Mouse (Mus musculus): ENCODE measurements around the gene Zfp637. TPM values are rescaled to one million over a fixed set of nuclear protein-coding genes. Genes with fewer than 3 reads are reported as not detected.

The Zfp637 gene
- polyA plus RNA-seq (2014; fragmentation: Nextera tagmentation; extraction: Ambion mirVana): 126 and 141 TPM in 2 replicates

DNA sequence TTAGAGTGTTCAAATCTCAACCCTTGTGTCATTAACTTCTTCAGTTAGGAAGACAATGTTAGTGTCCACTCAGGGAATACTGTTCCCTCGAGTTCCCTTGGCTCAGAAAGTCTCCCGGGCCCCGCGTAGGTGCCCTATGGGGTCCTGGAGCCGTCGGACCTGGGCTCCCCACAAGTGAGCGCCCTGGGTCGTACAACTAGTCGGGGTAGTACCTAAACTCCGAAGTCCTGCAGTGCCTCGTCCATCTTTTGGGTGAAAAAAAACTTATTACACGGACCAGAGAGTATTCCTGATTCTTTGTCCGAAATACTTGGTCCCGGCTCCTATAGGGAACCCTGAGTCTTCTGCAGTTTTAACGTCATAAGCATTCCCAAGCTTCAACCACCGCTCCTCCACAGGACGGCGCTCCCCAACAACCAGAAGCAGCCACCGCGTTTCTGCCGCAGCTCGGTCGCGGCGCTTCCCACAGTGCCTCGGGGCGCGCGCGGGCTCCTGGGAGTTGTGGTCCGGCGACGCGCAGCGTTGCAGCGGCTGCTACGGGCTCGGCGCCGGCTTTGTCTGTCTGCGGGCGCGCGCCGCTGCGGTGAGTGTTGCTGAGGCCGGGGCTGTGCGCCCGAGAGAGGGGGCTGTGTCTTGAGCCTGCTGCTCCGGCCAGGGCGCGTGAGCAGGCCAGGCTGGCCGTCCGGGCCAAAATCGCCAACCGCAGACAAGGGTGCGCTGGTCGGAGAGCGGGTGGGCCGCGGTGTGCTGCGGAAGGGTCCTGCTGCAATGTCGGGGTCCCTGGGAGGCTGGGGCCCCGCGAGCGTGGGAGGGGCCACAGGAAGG lies at the start of gene Zfp637:
Gene Zfp637, plus strand, starts transcription at position 495 of the 825 bp plus-strand sequence.
- Histone ChIP-seq H3K4me1 (ENCODE audit: control insufficient read depth, insufficient read depth, low read length) (peaks cover 4% of the 10 kb centered on the region; the same call in 1 of the 2 replicates), H3K4me2 (replicated peaks; ENCODE audit: low read depth, low read length) (peak within 1 kb of the TSS; percentile 78), H3K27me3 (ENCODE audit: control insufficient read depth, insufficient read depth, low read length) (no peaks in the 10 kb centered on the region), H3K36me3 (ENCODE audit: control insufficient read depth, insufficient read depth, low read length) (peaks cover 28% of the 10 kb centered on the region), H3K9ac (replicated peaks; ENCODE audit: low read depth, low read length) (peak within 1 kb of the TSS; percentile 79), H3K4me3 (ENCODE audit: low read depth, low read length) (peak within 1 kb of the TSS; percentile 66), H3K9me3 (ENCODE audit: control insufficient read depth, low read depth, low read length) (no peaks in the 10 kb centered on the region), H3K27ac (ENCODE audit: low read length) (peak within 1 kb of the TSS; percentile 76)
- peak; percentile 95 for ATAC-seq (ENCODE audit: insufficient number of reproducible peaks, insufficient read depth, low FRiP score, low read depth)
- WGBS: 2% methylated on average over 62 of the region's 66 CpGs

DNA sequence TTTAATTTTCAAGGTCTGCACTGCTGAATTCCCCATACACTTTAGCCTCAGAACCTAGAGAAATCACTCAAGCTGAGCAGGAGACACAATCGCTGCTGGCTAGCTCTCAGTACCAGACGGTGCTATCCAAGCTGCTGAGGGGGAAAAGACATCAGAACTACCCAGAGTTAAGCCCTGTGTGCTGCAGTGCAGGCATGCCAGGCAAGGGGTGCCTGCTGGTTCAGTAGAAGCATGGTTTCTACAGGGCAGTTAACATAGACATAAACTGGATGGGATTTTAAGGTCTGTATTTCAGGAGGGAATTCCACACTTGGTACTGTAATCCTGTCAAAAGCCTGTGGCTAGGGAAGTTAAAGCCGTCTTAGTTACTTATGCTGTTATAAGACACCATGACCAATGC lies 45.7 kb upstream of the Zfp637 start:
- 83% methylated on average over 3 of the region's 3 CpGs for WGBS
- H3K4me2 ChIP-seq (replicated peaks; ENCODE audit: low read depth, low read length): no peak overlapping the region
- no peaks in the 10 kb centered on the region for H3K36me3 ChIP-seq (ENCODE audit: control insufficient read depth, insufficient read depth, low read length)
- no peaks in the 10 kb centered on the region for H3K27me3 ChIP-seq (ENCODE audit: control insufficient read depth, insufficient read depth, low read length)
- H3K4me3 ChIP-seq (ENCODE audit: low read depth, low read length): no peak overlapping the region
- H3K27ac ChIP-seq (ENCODE audit: low read length): no peak overlapping the region
- H3K9me3 ChIP-seq (ENCODE audit: control insufficient read depth, low read depth, low read length): no peaks in the 10 kb centered on the region
- no peak overlapping the region for H3K9ac ChIP-seq (replicated peaks; ENCODE audit: low read depth, low read length)
- H3K4me1 ChIP-seq (ENCODE audit: control insufficient read depth, insufficient read depth, low read length): no peaks in the 10 kb centered on the region
- ATAC-seq (ENCODE audit: insufficient number of reproducible peaks, insufficient read depth, low FRiP score, low read depth): no peak

DNA sequence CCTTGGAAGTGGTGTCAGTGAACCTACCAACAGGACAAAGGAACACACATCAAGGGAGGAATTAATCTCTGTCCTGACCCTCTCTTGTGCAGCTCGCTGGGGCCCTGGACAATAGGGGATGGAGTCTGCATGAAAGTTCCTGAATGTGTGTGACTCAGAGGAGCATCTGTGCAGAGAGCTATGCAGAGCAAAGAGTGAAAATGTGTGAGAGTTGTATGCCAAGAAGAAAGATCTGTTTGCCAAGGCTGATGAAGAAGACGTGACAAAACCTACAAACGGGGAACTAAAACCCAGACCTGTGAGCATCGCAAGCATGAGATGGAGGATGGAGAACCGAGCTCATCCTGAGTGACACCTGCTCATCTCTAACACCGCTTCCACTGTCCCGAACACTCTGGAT lies 40.2 kb upstream of the Zfp637 start:
- no peak overlapping the region for H3K9ac ChIP-seq (replicated peaks; ENCODE audit: low read depth, low read length)
- H3K4me1 ChIP-seq (ENCODE audit: control insufficient read depth, insufficient read depth, low read length): no peaks in the 10 kb centered on the region
- H3K27ac ChIP-seq (ENCODE audit: low read length): no peak overlapping the region
- H3K27me3 ChIP-seq (ENCODE audit: control insufficient read depth, insufficient read depth, low read length): no peaks in the 10 kb centered on the region
- no peak overlapping the region for H3K4me2 ChIP-seq (replicated peaks; ENCODE audit: low read depth, low read length)
- no peaks in the 10 kb centered on the region for H3K9me3 ChIP-seq (ENCODE audit: control insufficient read depth, low read depth, low read length)
- H3K4me3 ChIP-seq (ENCODE audit: low read depth, low read length): no peak overlapping the region
- H3K36me3 ChIP-seq (ENCODE audit: control insufficient read depth, insufficient read depth, low read length): no peaks in the 10 kb centered on the region
- no peak for ATAC-seq (ENCODE audit: insufficient number of reproducible peaks, insufficient read depth, low FRiP score, low read depth)
- 83% methylated on average over 7 of the region's 7 CpGs for WGBS

DNA sequence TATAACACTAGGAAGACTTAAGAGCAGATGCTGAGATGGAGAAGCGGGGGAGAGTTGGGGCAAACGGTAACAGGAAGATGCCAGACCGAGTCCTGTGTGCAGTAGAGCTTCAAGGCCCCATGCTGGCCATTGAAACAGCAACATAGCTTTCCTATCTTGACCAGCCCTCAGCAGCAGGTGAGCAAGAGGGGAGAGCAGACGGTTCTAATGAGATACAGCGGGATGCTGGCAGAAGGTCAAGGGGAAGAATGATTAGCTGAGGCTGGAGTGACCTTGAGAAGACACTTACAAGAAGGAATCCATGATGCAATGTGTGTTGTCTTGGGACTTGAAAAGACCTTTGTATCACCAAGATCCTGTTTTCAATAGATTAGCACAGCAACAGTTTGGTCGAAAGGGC lies 39.2 kb upstream of the Zfp637 start:
- H3K27me3 ChIP-seq (ENCODE audit: control insufficient read depth, insufficient read depth, low read length): no peaks in the 10 kb centered on the region

DNA sequence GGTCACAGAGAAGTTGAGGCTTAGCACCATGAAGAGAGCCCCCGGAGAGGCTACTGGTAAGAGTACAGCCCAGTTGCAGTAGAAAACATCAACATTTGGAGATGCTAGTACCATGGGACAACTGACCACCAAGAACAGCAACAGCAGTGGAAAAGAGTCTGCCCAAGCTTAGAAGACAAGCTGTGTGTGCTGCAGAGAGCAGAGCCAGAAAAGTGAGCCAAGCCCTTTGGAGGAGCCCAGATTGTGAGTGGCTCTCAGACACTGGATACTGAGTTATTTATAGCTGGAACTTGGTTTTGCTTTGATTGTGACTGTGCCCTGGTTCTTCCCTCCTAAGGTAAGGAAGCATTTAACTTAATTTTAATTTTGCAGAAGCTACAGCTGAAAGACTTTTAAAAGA lies 33.2 kb upstream of the Zfp637 start:
- no peaks in the 10 kb centered on the region for H3K36me3 ChIP-seq (ENCODE audit: control insufficient read depth, insufficient read depth, low read length)
- ATAC-seq (ENCODE audit: insufficient number of reproducible peaks, insufficient read depth, low FRiP score, low read depth): no peak
- WGBS: 93% methylated on average over 1 of the region's 1 CpGs

More for the DNA sequence above, 39.2 kb upstream of the Zfp637 start:
- H3K4me1 ChIP-seq (ENCODE audit: control insufficient read depth, insufficient read depth, low read length): no peaks in the 10 kb centered on the region
- H3K4me3 ChIP-seq (ENCODE audit: low read depth, low read length): no peak overlapping the region
- no peak overlapping the region for H3K27ac ChIP-seq (ENCODE audit: low read length)
- no peaks in the 10 kb centered on the region for H3K36me3 ChIP-seq (ENCODE audit: control insufficient read depth, insufficient read depth, low read length)
- 81% methylated on average over 6 of the region's 6 CpGs for WGBS
- H3K4me2 ChIP-seq (replicated peaks; ENCODE audit: low read depth, low read length): no peak overlapping the region
- H3K9me3 ChIP-seq (ENCODE audit: control insufficient read depth, low read depth, low read length): no peaks in the 10 kb centered on the region
- no peak for ATAC-seq (ENCODE audit: insufficient number of reproducible peaks, insufficient read depth, low FRiP score, low read depth)
- H3K9ac ChIP-seq (replicated peaks; ENCODE audit: low read depth, low read length): no peak overlapping the region

DNA sequence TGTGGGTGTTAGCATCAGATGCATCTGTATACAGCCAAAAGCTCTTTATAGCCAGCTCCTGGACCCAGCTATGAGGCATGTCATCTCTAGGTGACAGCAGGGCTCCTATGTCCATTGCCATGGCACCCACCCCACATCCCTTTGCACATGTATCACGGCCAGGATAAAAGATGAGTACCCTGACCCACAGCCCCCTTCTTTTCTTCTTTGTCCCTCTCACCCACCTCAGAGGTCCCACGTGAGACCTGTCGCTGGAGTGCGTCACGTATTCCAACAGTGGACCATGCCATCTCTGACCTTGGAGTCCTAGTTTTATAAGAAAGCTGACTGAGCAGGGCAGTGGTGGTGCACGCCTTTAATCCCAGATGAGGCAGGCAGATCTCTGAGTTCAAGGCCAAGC lies 31.2 kb upstream of the Zfp637 start:
- 90% methylated on average over 6 of the region's 6 CpGs for WGBS
- H3K27ac ChIP-seq (ENCODE audit: low read length): no peak overlapping the region
- no peaks in the 10 kb centered on the region for H3K27me3 ChIP-seq (ENCODE audit: control insufficient read depth, insufficient read depth, low read length)
- H3K9ac ChIP-seq (replicated peaks; ENCODE audit: low read depth, low read length): no peak overlapping the region
- H3K36me3 ChIP-seq (ENCODE audit: control insufficient read depth, insufficient read depth, low read length): no peaks in the 10 kb centered on the region
- ATAC-seq (ENCODE audit: insufficient number of reproducible peaks, insufficient read depth, low FRiP score, low read depth): no peak
- no peaks in the 10 kb centered on the region for H3K9me3 ChIP-seq (ENCODE audit: control insufficient read depth, low read depth, low read length)
- peaks cover 5% of the 10 kb centered on the region for H3K4me1 ChIP-seq (ENCODE audit: control insufficient read depth, insufficient read depth, low read length)
- no peak overlapping the region for H3K4me2 ChIP-seq (replicated peaks; ENCODE audit: low read depth, low read length)
- H3K4me3 ChIP-seq (ENCODE audit: low read depth, low read length): no peak overlapping the region

More for the DNA sequence above, 33.2 kb upstream of the Zfp637 start:
- Histone ChIP-seq H3K27me3 (ENCODE audit: control insufficient read depth, insufficient read depth, low read length) (no peaks in the 10 kb centered on the region), H3K4me3 (ENCODE audit: low read depth, low read length) (no peak overlapping the region), H3K9ac (replicated peaks; ENCODE audit: low read depth, low read length) (no peak overlapping the region), H3K4me1 (ENCODE audit: control insufficient read depth, insufficient read depth, low read length) (peaks cover 5% of the 10 kb centered on the region), H3K9me3 (ENCODE audit: control insufficient read depth, low read depth, low read length) (no peaks in the 10 kb centered on the region), H3K27ac (ENCODE audit: low read length) (no peak overlapping the region), H3K4me2 (replicated peaks; ENCODE audit: low read depth, low read length) (no peak overlapping the region)

DNA sequence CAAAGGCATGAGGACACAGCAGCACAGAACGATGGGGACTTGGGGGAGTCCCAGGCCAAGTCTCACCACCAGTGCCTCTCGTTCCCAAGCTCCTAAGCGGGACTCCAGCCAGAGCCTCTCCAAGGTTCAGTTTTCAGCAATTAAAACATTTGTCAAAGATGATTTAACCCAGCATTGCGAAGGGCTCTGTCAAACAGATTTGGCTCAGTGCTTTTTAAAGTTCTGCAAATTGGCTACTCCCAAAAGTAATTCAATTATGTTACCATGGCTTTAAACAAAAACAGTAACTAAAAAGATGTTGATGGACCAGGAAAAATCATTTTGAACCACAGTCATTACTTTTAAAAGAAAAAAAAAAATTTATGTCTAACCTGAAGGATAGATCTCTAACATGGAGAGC lies 30.3 kb upstream of the Zfp637 start:
- Histone ChIP-seq H3K36me3 (ENCODE audit: control insufficient read depth, insufficient read depth, low read length) (no peaks in the 10 kb centered on the region), H3K27ac (ENCODE audit: low read length) (no peak overlapping the region), H3K4me1 (ENCODE audit: control insufficient read depth, insufficient read depth, low read length) (peaks cover 5% of the 10 kb centered on the region), H3K4me3 (ENCODE audit: low read depth, low read length) (no peak overlapping the region), H3K4me2 (replicated peaks; ENCODE audit: low read depth, low read length) (no peak overlapping the region), H3K27me3 (ENCODE audit: control insufficient read depth, insufficient read depth, low read length) (no peaks in the 10 kb centered on the region), H3K9me3 (ENCODE audit: control insufficient read depth, low read depth, low read length) (no peaks in the 10 kb centered on the region), H3K9ac (replicated peaks; ENCODE audit: low read depth, low read length) (no peak overlapping the region)
- no peak for ATAC-seq (ENCODE audit: insufficient number of reproducible peaks, insufficient read depth, low FRiP score, low read depth)
- 36% methylated on average over 4 of the region's 4 CpGs for WGBS

DNA sequence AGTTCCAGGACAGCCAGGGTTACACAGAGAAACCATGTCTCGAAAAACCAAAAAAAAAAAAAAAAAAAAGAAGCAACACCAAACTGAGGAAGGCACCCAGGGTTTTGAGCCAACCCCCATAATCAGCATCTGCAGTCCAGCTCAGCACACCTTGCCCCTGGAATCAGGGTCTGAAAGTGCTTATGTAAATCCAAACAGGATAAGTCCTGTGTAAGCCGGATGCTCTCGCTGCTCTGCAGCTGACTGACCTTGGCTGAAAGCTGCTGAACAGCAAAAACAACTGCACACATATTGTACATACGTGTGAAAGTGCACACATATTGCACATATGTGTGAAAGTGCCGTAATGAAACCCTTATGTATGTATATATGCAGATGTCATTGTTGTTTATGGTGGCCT lies 29.7 kb upstream of the Zfp637 start:
- Histone ChIP-seq H3K9me3 (ENCODE audit: control insufficient read depth, low read depth, low read length) (no peaks in the 10 kb centered on the region), H3K4me1 (ENCODE audit: control insufficient read depth, insufficient read depth, low read length) (peaks cover 5% of the 10 kb centered on the region), H3K9ac (replicated peaks; ENCODE audit: low read depth, low read length) (no peak overlapping the region), H3K4me3 (ENCODE audit: low read depth, low read length) (no peak overlapping the region), H3K27ac (ENCODE audit: low read length) (no peak overlapping the region), H3K36me3 (ENCODE audit: control insufficient read depth, insufficient read depth, low read length) (no peaks in the 10 kb centered on the region), H3K4me2 (replicated peaks; ENCODE audit: low read depth, low read length) (no peak overlapping the region), H3K27me3 (ENCODE audit: control insufficient read depth, insufficient read depth, low read length) (no peaks in the 10 kb centered on the region)
- no peak for ATAC-seq (ENCODE audit: insufficient number of reproducible peaks, insufficient read depth, low FRiP score, low read depth)
- WGBS: 65% methylated on average over 5 of the region's 5 CpGs

DNA sequence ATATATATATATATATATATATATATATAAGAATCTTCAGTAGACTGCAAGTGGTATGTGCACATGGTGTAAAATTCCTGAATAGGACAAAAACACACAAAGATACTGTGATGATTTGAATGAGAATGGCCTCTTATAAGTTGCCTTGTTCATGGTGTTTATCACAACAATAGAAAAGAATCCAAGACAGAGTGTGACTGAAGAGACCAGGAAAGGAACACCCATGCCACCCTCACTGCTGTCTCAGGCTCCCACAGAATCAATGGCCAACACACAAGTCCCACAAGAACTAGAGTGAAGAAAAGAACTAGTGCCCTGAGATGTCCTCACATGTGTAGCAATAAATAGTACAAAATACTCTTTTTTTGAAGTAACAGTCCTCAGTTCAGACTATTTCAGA lies 26.3 kb upstream of the Zfp637 start:
- H3K9ac ChIP-seq (replicated peaks; ENCODE audit: low read depth, low read length): no peak overlapping the region
- no peak for ATAC-seq (ENCODE audit: insufficient number of reproducible peaks, insufficient read depth, low FRiP score, low read depth)
- no peaks in the 10 kb centered on the region for H3K36me3 ChIP-seq (ENCODE audit: control insufficient read depth, insufficient read depth, low read length)
- H3K27ac ChIP-seq (ENCODE audit: low read length): no peak overlapping the region
- no peak overlapping the region for H3K4me3 ChIP-seq (ENCODE audit: low read depth, low read length)
- H3K27me3 ChIP-seq (ENCODE audit: control insufficient read depth, insufficient read depth, low read length): no peaks in the 10 kb centered on the region
- no peak overlapping the region for H3K4me2 ChIP-seq (replicated peaks; ENCODE audit: low read depth, low read length)
- peaks cover 5% of the 10 kb centered on the region for H3K4me1 ChIP-seq (ENCODE audit: control insufficient read depth, insufficient read depth, low read length)
- H3K9me3 ChIP-seq (ENCODE audit: control insufficient read depth, low read depth, low read length): no peaks in the 10 kb centered on the region
